Mouse (Mus musculus) stomach, postnatal 0 days (tissue): ENCODE data around the gene Tbc1d15. TPM values are rescaled to one million over a fixed set of nuclear protein-coding genes. Genes with fewer than 3 reads are reported as not detected.

Source experiments
- ATAC-seq: fragments of 200-750 bp; cut with Nextera tagmentation; 2 replicates; pipeline ENCODE4 v1.8.0; 2017; ENCODE audit not compliant: low FRiP score, low TSS enrichment
- DNase-seq: peaks from one replicate; pipeline ENCODE4 v3.0.0-alpha.2; 2016; ENCODE audit warnings: low spot score
- H3K27ac ChIP-seq: fragments of 300-500 bp; sonication (generic); replicated peaks from 2 replicates; pipeline ENCODE4 v1.5.1; 2014; ENCODE audit warnings: mild to moderate bottlenecking, control low read depth
- H3K27me3 ChIP-seq: fragments of 300-500 bp; sonication (generic); 2 replicates; pipeline ENCODE4 v1.6.1; 2014; ENCODE audit warnings: low read length; ENCODE audit not compliant: control insufficient read depth, insufficient read depth
- H3K36me3 ChIP-seq: fragments of 300-500 bp; sonication (generic); 2 replicates; pipeline ENCODE4 v1.6.1; 2014; ENCODE audit warnings: low read length, mixed read lengths; ENCODE audit not compliant: control insufficient read depth, insufficient read depth
- H3K4me1 ChIP-seq: fragments of 300-500 bp; sonication (generic); replicated peaks from 2 replicates; pipeline ENCODE4 v1.6.1; 2014; ENCODE audit warnings: antibody characterized with exemption; ENCODE audit not compliant: control insufficient read depth, insufficient read depth
- H3K4me2 ChIP-seq: fragments of 300-500 bp; sonication (generic); replicated peaks from 2 replicates; pipeline ENCODE4 v1.6.1; 2014; ENCODE audit warnings: low read depth, mild to moderate bottlenecking, control low read depth, moderate library complexity
- H3K4me3 ChIP-seq: fragments of 300-500 bp; sonication (generic); 2 replicates; pipeline ENCODE4 v1.5.1; 2014; ENCODE audit warnings: low read depth, low read length, control low read depth
- H3K9ac ChIP-seq: fragments of 300-500 bp; sonication (generic); 2 replicates; pipeline ENCODE4 v1.6.1; 2014; ENCODE audit warnings: mild to moderate bottlenecking, low read length, control low read depth, mixed read lengths
- H3K9me3 ChIP-seq: fragments of 300-500 bp; sonication (generic); 2 replicates; pipeline ENCODE4 v1.6.1; 2016; ENCODE audit warnings: low read length; ENCODE audit not compliant: control insufficient read depth
- CTCF ChIP-seq: IDR thresholded peaks from 2 replicates; pipeline ENCODE4 v1.5.1; 2016; ENCODE audit warnings: antibody characterized with exemption, low read depth, mild to moderate bottlenecking, moderate library complexity
- EP300 ChIP-seq: optimal IDR thresholded peaks from 2 replicates; pipeline ENCODE3; 2016; ENCODE audit warnings: antibody characterized with exemption
- WGBS: fragments of 180-500 bp; shearing (Covaris S2); extraction: QIAGEN DNeasy Blood & Tissue Kit; methylation state at CpG from one replicate; pipeline ENCODE4 v1.1.7; 2014; 5-methylcytosine and 5-hydroxymethylcytosine counted together
- polyA plus RNA-seq: library from polyadenylated mRNA; unstranded; fragments of >200 nt; fragmentation: Nextera tagmentation; extraction: Ambion mirVana; gene quantifications from 2 replicates; pipeline ENCODE4 v1.2.1, GENCODE M21; 2015

Tbc1d15 gene
- polyA plus RNA-seq, 1 experiment from 2014 or later = 46.5 TPM

GRCm38 (mm10) chr10:115252321-115252757 lies 1.1 kb upstream of the Tbc1d15 start:
- WGBS = 4% methylated on average over 10 of the region's 10 CpGs
- Histone ChIP-seq H3K36me3 (no peaks in the 10 kb centered on the region), H3K4me3 (peak overlapping the region; percentile 83), H3K27me3 (no peaks in the 10 kb centered on the region), H3K9ac (peak overlapping the region; percentile 56), H3K9me3 (no peaks in the 10 kb centered on the region), H3K27ac (peak overlapping the region; percentile 81), H3K4me2 (peak overlapping the region; percentile 75), H3K4me1 (0 out of 2 replicates have a peak, but pooled peaks cover 2% of the 10 kb centered on the region)
- ATAC-seq = peak; percentile 30
- DNase-seq = peak; percentile 60
- TF ChIP-seq CTCF (no peak), EP300 (no peak)

GRCm38 (mm10) chr10:115250235-115251087 lies 806 bp downstream of the Tbc1d15 start:
- peak overlapping the region; percentile 83 for H3K4me3 ChIP-seq
- peak overlapping the region; percentile 75 for H3K27ac ChIP-seq
- H3K27me3 ChIP-seq = no peaks in the 10 kb centered on the region
- peak; percentile 55 for DNase-seq
- peak overlapping the region; percentile 78 for H3K9ac ChIP-seq
- 0 out of 2 replicates have a peak, but pooled peaks cover 2% of the 10 kb centered on the region for H3K4me1 ChIP-seq
- peak; percentile 57 for ATAC-seq
- no peaks in the 10 kb centered on the region for H3K9me3 ChIP-seq
- no peaks in the 10 kb centered on the region for H3K36me3 ChIP-seq
- TF ChIP-seq EP300 (no peak), CTCF (no peak)
- peak overlapping the region; percentile 75 for H3K4me2 ChIP-seq
- WGBS = 23% methylated on average over 35 of the region's 38 CpGs

DNA sequence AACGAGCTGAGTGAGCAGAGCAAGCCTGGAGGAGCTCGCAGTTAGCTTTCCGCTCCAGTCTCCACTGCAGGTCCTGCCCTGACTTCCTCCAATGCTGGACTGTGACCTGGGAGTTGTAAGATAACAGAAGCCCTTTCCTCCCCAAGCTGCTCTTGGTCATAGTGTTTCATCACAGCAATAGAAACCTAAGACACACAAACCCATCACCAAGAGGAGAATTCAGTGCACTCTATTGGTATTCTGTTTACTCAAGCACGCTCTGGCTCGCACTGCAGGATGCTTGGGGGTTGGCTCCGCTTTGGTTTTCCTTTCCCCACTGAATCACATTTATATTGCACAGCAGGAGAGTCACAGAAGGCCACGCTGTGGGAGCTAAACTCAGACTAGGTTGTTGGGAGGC lies 3.2 kb downstream of the Tbc1d15 start:
- Histone ChIP-seq H3K36me3 (no peaks in the 10 kb centered on the region), H3K9ac (no peak overlapping the region), H3K4me2 (no peak overlapping the region), H3K27me3 (no peaks in the 10 kb centered on the region), H3K4me3 (no peak overlapping the region), H3K9me3 (no peaks in the 10 kb centered on the region), H3K27ac (no peak overlapping the region), H3K4me1 (0 out of 2 replicates have a peak, but pooled peaks cover 2% of the 10 kb centered on the region)
- WGBS = 44% methylated on average over 7 of the region's 7 CpGs
- ATAC-seq (no peak), DNase-seq (no peak)
- TF ChIP-seq EP300 = no peak
- TF ChIP-seq CTCF = no peak

GRCm38 (mm10) chr10:115245488-115245887 lies 5.8 kb downstream of the Tbc1d15 start:
- Histone ChIP-seq H3K9me3 (no peaks in the 10 kb centered on the region), H3K36me3 (no peaks in the 10 kb centered on the region), H3K4me1 (no peaks in the 10 kb centered on the region), H3K27me3 (no peaks in the 10 kb centered on the region), H3K27ac (no peak overlapping the region), H3K4me2 (no peak overlapping the region), H3K9ac (no peak overlapping the region), H3K4me3 (no peak overlapping the region)
- ATAC-seq (no peak), DNase-seq (no peak)
- TF ChIP-seq CTCF = no peak
- TF ChIP-seq EP300 = no peak
- 87% methylated on average over 2 of the region's 2 CpGs for WGBS

GRCm38 (mm10) chr10:115241082-115241595 lies 10.1 kb downstream of the Tbc1d15 start:
- H3K4me2 ChIP-seq = no peak overlapping the region
- 57% methylated on average over 8 of the region's 8 CpGs for WGBS
- H3K4me3 ChIP-seq = no peak overlapping the region
- no peak overlapping the region for H3K9ac ChIP-seq
- DNase-seq (no peak), ATAC-seq (no peak)
- H3K36me3 ChIP-seq = peaks cover 8% of the 10 kb centered on the region; the same call in 1 of the 2 replicates
- no peaks in the 10 kb centered on the region for H3K9me3 ChIP-seq
- H3K27me3 ChIP-seq = no peaks in the 10 kb centered on the region
- TF ChIP-seq CTCF (peak; percentile 70), EP300 (no peak)
- no peaks in the 10 kb centered on the region for H3K4me1 ChIP-seq
- H3K27ac ChIP-seq = no peak overlapping the region

DNA sequence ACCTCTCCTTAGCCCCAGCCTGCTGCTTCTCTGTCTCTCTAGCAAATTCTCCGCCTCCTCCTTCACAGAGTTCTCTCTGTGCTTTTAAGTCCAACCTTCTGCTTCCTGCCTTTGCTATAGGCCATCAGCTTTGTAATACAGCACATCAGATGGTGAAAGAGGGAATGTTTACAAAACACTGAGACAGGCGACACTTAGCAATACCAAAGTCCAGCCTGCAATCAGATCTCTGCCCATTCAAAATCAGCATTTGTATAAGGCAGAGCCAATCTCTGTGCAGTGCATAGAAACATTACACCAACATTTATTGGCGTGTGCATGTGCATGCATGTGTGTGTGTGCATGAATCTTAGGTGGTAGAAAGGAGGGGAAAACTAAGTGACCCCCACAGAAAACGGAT lies 13.3 kb downstream of the Tbc1d15 start:
- ATAC-seq (no peak), DNase-seq (no peak)
- TF ChIP-seq CTCF = no peak
- TF ChIP-seq EP300 = no peak
- Histone ChIP-seq H3K4me2 (no peak overlapping the region), H3K27ac (no peak overlapping the region), H3K4me1 (no peaks in the 10 kb centered on the region), H3K4me3 (no peak overlapping the region), H3K27me3 (no peaks in the 10 kb centered on the region), H3K9ac (no peak overlapping the region), H3K9me3 (no peaks in the 10 kb centered on the region), H3K36me3 (peaks cover 10% of the 10 kb centered on the region)
- 76% methylated on average over 4 of the region's 4 CpGs for WGBS
